ENCODE assay signal across 8 mouse cellular contexts in genomic region chr14:61757086-61757822, GRCm38 (mm10).
A peak's percentile ranks its signal among the peaks of the same experiment; 100 is the strongest.
DNase-seq lines count a peak whose midpoint lies in the region; ATAC-seq and TF ChIP-seq lines count a peak whose summit lies in the region.

No protein-coding gene starts in this region.

- no peak for TF ChIP-seq POLR2A in cortical plate, adult 2 months (IDR thresholded peaks at IDR 0.05; ENCODE audit: extremely low read depth, insufficient read depth, low read length)

- peak; percentile 57; the same call in 1 of the 2 replicates for ATAC-seq in hindbrain, embryonic 14.5 days (ENCODE audit: low FRiP score)
- ATAC-seq in lung, embryonic 15.5 days (ENCODE audit: borderline replicate concordance, extremely low read depth, low FRiP score, low TSS enrichment): peak; percentile 92

- DNase-seq in adrenal gland, adult 18-20 months (ENCODE audit: low spot score in 2 of 2): peak; percentile 44 to 59
- DNase-seq in gastrocnemius, adult 8-10 months (ENCODE audit: low spot score in 2 of 2): peak; percentile 45 to 77
- no peak for DNase-seq in hindbrain, embryonic 14.5 days (ENCODE audit: low spot score)
- peak; percentile 31 to 38 for DNase-seq in layer of hippocampus, postnatal 25 days (ENCODE audit: extremely low spot score in 1 of 2, low spot score in 1 of 2)
- DNase-seq in ovary, postnatal 10 days (ENCODE audit: low spot score): peak; percentile 7
- DNase-seq in natural killer cell, adult 2 months (ENCODE audit: low spot score in 2 of 2): no peak

- no peak for TF ChIP-seq CTCF in cortical plate, adult 2 months (IDR thresholded peaks at IDR 0.05; ENCODE audit: extremely low read depth, insufficient read depth, low read length)

- no peaks in the 10 kb centered on the region for H3K27me3 ChIP-seq in hindbrain, embryonic 14.5 days (ENCODE audit: control insufficient read depth, insufficient read depth, low read length)
- H3K27me3 ChIP-seq in lung, embryonic 15.5 days: no peaks in the 10 kb centered on the region

- peak overlapping the region; percentile 41 for H3K4me2 ChIP-seq in hindbrain, embryonic 14.5 days (replicated peaks)
- peak overlapping the region; percentile 52 for H3K4me2 ChIP-seq in lung, embryonic 15.5 days

- H3K9me3 ChIP-seq in hindbrain, embryonic 14.5 days (ENCODE audit: control insufficient read depth, low read length): no peaks in the 10 kb centered on the region
- no peaks in the 10 kb centered on the region for H3K9me3 ChIP-seq in lung, embryonic 15.5 days

- H3K4me3 ChIP-seq in cortical plate, adult 2 months (ENCODE audit: insufficient read depth, low read length): peak overlapping the region; percentile 22; the same call in 1 of the 2 replicates
- H3K4me3 ChIP-seq in hindbrain, embryonic 14.5 days (replicated peaks; ENCODE audit: low read length): no peak overlapping the region
- H3K4me3 ChIP-seq in lung, embryonic 15.5 days: peak overlapping the region; percentile 20

- H3K9ac ChIP-seq in hindbrain, embryonic 14.5 days: no peak overlapping the region
- H3K9ac ChIP-seq in lung, embryonic 15.5 days: peak overlapping the region; percentile 16; the same call in 1 of the 2 replicates

- H3K27ac ChIP-seq in cortical plate, adult 2 months (ENCODE audit: insufficient read depth, low read length): 0 out of 2 replicates have a peak overlapping the region, but pooled peaks have one; percentile 21
- no peak overlapping the region for H3K27ac ChIP-seq in hindbrain, embryonic 14.5 days
- peak overlapping the region; percentile 44; the same call in 1 of the 2 replicates for H3K27ac ChIP-seq in lung, embryonic 15.5 days

- H3K36me3 ChIP-seq in hindbrain, embryonic 14.5 days (replicated peaks; ENCODE audit: control insufficient read depth, insufficient read depth): no peaks in the 10 kb centered on the region
- no peaks in the 10 kb centered on the region for H3K36me3 ChIP-seq in lung, embryonic 15.5 days

- no peaks in the 10 kb centered on the region for H3K4me1 ChIP-seq in cortical plate, adult 2 months (ENCODE audit: control insufficient read depth, insufficient read depth, low read length)
- peaks cover 11% of the 10 kb centered on the region; the same call in 1 of the 2 replicates for H3K4me1 ChIP-seq in hindbrain, embryonic 14.5 days (replicated peaks; ENCODE audit: control insufficient read depth, insufficient read depth, low read length)
- H3K4me1 ChIP-seq in lung, embryonic 15.5 days: peaks cover 6% of the 10 kb centered on the region

- WGBS in hindbrain, embryonic 14.5 days: 11% methylated on average over 14 of the region's 15 CpGs
- 7% methylated on average over 14 of the region's 15 CpGs for WGBS in lung, embryonic 15.5 days

Comparison
In these comparisons a context has a peak if more than half of its experiments do, and no peak if none do; other contexts are left out.
1. DNase-seq: peak in adrenal gland, adult 18-20 months (2 of 2), gastrocnemius, adult 8-10 months (2 of 2), layer of hippocampus, postnatal 25 days (2 of 2) and ovary, postnatal 10 days (single experiment); none in hindbrain, embryonic 14.5 days (single experiment) and natural killer cell, adult 2 months (0 of 2).